Mouse (Mus musculus) adrenal gland, adult 18-20 months (tissue): Measurements from ENCODE around the gene Abt1. TPM values are rescaled to one million over a fixed set of nuclear protein-coding genes. Genes with fewer than 3 reads are reported as not detected.

Source experiments
- DNase-seq, 2 experiments: peaks; one replicate each; pipeline ENCODE4 v3.0.0; 2021 to 2022; ENCODE audit warnings: low spot score in 2 of 2
- long read RNA-seq, 2 experiments: library from polyadenylated mRNA; stranded (forward); transcript quantifications; one replicate each; pipeline ENCODE4 v2.0.0; 2021
- total RNA-seq, 2 experiments: library from RNA; stranded (reverse); gene quantifications; 1 replicate in 1 of 2; 2 replicates in 1 of 2; pipeline ENCODE4 v1.2.3; 2021

The Abt1 gene
- 1 to 10 TPM; 7.9 to 8.4 TPM for total RNA-seq
- long read RNA-seq, experiment 1, full-length matches to known transcripts, result 16 of 18 reads
- long read RNA-seq, experiment 1, partial matches to known transcripts, result 1 of 18 reads
- long read RNA-seq, experiment 1, other reads (novel, unspliced or antisense), result 1 of 18 reads
- long read RNA-seq, experiment 2, full-length matches to known transcripts, result 55 of 55 reads
- long read RNA-seq, experiment 2, partial matches to known transcripts, result 0 of 55 reads
- long read RNA-seq, experiment 2, other reads (novel, unspliced or antisense), result 0 of 55 reads

GRCm38 (mm10) chr13:23423286-23424051, at the start of gene Abt1:
Gene Abt1 (minus strand): TSS chr13:23423866.
- DNase-seq, result peak; percentile 93 to 94

- DNase-seq, result peak; percentile 66 to 82
Measured at GRCm38 (mm10) chr13:23466911-23467310, 43.2 kb upstream of the Abt1 start.

GRCm38 (mm10) chr13:23466306-23466705, 42.6 kb upstream of the Abt1 start:
- DNase-seq, result no peak

- DNase-seq, result no peak
Measured at GRCm38 (mm10) chr13:23465600-23466109, 42.0 kb upstream of the Abt1 start, which contains the start of gene Btn1a1. Gene Btn1a1 (minus strand): TSS chr13:23465901.

- no peak for DNase-seq
Measured at GRCm38 (mm10) chr13:23464841-23465366, 41.2 kb upstream of the Abt1 start.

GRCm38 (mm10) chr13:23464224-23464637, 40.6 kb upstream of the Abt1 start:
- DNase-seq, result peak; percentile 35 to 39

GRCm38 (mm10) chr13:23463381-23464223, 39.9 kb upstream of the Abt1 start:
- peak; percentile 72 to 83 for DNase-seq

GRCm38 (mm10) chr13:23462669-23463068, 39.0 kb upstream of the Abt1 start:
- DNase-seq, result no peak

- DNase-seq, result no peak
Measured at GRCm38 (mm10) chr13:23462063-23462462, 38.4 kb upstream of the Abt1 start.

- DNase-seq, result no peak
Measured at GRCm38 (mm10) chr13:23459264-23459846, 35.7 kb upstream of the Abt1 start.

- no peak for DNase-seq
Measured at GRCm38 (mm10) chr13:23453926-23454325, 30.3 kb upstream of the Abt1 start.

- peak; percentile 77 to 89 for DNase-seq
Measured at GRCm38 (mm10) chr13:23453362-23453862, 29.7 kb upstream of the Abt1 start.

- DNase-seq, result peak; percentile 87 to 93
Measured at GRCm38 (mm10) chr13:23450398-23450797, 26.7 kb upstream of the Abt1 start.

GRCm38 (mm10) chr13:23449235-23450095, 25.8 kb upstream of the Abt1 start:
- peak; percentile 37 to 39 for DNase-seq

- DNase-seq, result no peak
Measured at GRCm38 (mm10) chr13:23448758-23449157, 25.1 kb upstream of the Abt1 start.

GRCm38 (mm10) chr13:23446498-23446952, 22.9 kb upstream of the Abt1 start:
- DNase-seq, result peak; percentile 82 to 84

GRCm38 (mm10) chr13:23445561-23446320, 22.1 kb upstream of the Abt1 start:
- DNase-seq, result peak; percentile 93

GRCm38 (mm10) chr13:23445156-23445555, 21.5 kb upstream of the Abt1 start:
- no peak for DNase-seq
